Mouse (Mus musculus): ENCODE results near the gene Mvb12a. TPM values are rescaled to one million over a fixed set of nuclear protein-coding genes. Genes with fewer than 3 reads are reported as not detected.

The Mvb12a gene
- polyA plus RNA-seq, 1 experiment, result 55.1 TPM

GRCm38 (mm10) chr8:71572077-71572476 lies 29.4 kb downstream of the Mvb12a start:
- Histone ChIP-seq H3K27me3 (ENCODE audit: control insufficient read depth, insufficient read depth, low read length) (no peaks in the 10 kb centered on the region), H3K27ac (ENCODE audit: control insufficient read depth, insufficient read depth, low read depth, low read length) (no peak overlapping the region), H3K4me1 (ENCODE audit: control insufficient read depth, insufficient read depth, low read length) (peaks cover 27% of the 10 kb centered on the region), H3K36me3 (ENCODE audit: control insufficient read depth, insufficient read depth, low read length) (no peaks in the 10 kb centered on the region), H3K4me3 (ENCODE audit: control insufficient read depth, low read depth, low read length) (peak overlapping the region; percentile 21; the same call in 1 of the 2 replicates)
- TF ChIP-seq POLR2A (IDR thresholded peaks at IDR 0.05; ENCODE audit: control insufficient read depth, low read depth, low read length) (no peak), CTCF (IDR thresholded peaks at IDR 0.05; ENCODE audit: control insufficient read depth, insufficient read depth, insufficient replicate concordance, low read depth, low read length) (no peak)

GRCm38 (mm10) chr8:71572847-71573633 lies 30.3 kb downstream of the Mvb12a start:
- H3K4me3 ChIP-seq (ENCODE audit: control insufficient read depth, low read depth, low read length), result no peak overlapping the region
- peaks cover 27% of the 10 kb centered on the region for H3K4me1 ChIP-seq (ENCODE audit: control insufficient read depth, insufficient read depth, low read length)
- no peaks in the 10 kb centered on the region for H3K27me3 ChIP-seq (ENCODE audit: control insufficient read depth, insufficient read depth, low read length)
- no peaks in the 10 kb centered on the region for H3K36me3 ChIP-seq (ENCODE audit: control insufficient read depth, insufficient read depth, low read length)
- no peak for TF ChIP-seq POLR2A (IDR thresholded peaks at IDR 0.05; ENCODE audit: control insufficient read depth, low read depth, low read length)
- no peak for TF ChIP-seq CTCF (IDR thresholded peaks at IDR 0.05; ENCODE audit: control insufficient read depth, insufficient read depth, insufficient replicate concordance, low read depth, low read length)
- H3K27ac ChIP-seq (ENCODE audit: control insufficient read depth, insufficient read depth, low read depth, low read length), result no peak overlapping the region

- peaks cover 16% of the 10 kb centered on the region for H3K4me1 ChIP-seq (ENCODE audit: control insufficient read depth, insufficient read depth, low read length)
- H3K27me3 ChIP-seq (ENCODE audit: control insufficient read depth, insufficient read depth, low read length), result no peaks in the 10 kb centered on the region
- H3K36me3 ChIP-seq (ENCODE audit: control insufficient read depth, insufficient read depth, low read length), result no peaks in the 10 kb centered on the region
- TF ChIP-seq POLR2A (IDR thresholded peaks at IDR 0.05; ENCODE audit: control insufficient read depth, low read depth, low read length) (no peak), CTCF (IDR thresholded peaks at IDR 0.05; ENCODE audit: control insufficient read depth, insufficient read depth, insufficient replicate concordance, low read depth, low read length) (no peak)
- no peak overlapping the region for H3K27ac ChIP-seq (ENCODE audit: control insufficient read depth, insufficient read depth, low read depth, low read length)
- H3K4me3 ChIP-seq (ENCODE audit: control insufficient read depth, low read depth, low read length), result no peak overlapping the region
Observed at GRCm38 (mm10) chr8:71574426-71574825, 31.7 kb downstream of the Mvb12a start.

GRCm38 (mm10) chr8:71575020-71575419 lies 32.3 kb downstream of the Mvb12a start:
- no peaks in the 10 kb centered on the region for H3K36me3 ChIP-seq (ENCODE audit: control insufficient read depth, insufficient read depth, low read length)
- no peak overlapping the region for H3K4me3 ChIP-seq (ENCODE audit: control insufficient read depth, low read depth, low read length)
- no peak overlapping the region for H3K27ac ChIP-seq (ENCODE audit: control insufficient read depth, insufficient read depth, low read depth, low read length)
- peaks cover 17% of the 10 kb centered on the region for H3K4me1 ChIP-seq (ENCODE audit: control insufficient read depth, insufficient read depth, low read length)
- H3K27me3 ChIP-seq (ENCODE audit: control insufficient read depth, insufficient read depth, low read length), result no peaks in the 10 kb centered on the region
- TF ChIP-seq POLR2A (IDR thresholded peaks at IDR 0.05; ENCODE audit: control insufficient read depth, low read depth, low read length), result no peak
- TF ChIP-seq CTCF (IDR thresholded peaks at IDR 0.05; ENCODE audit: control insufficient read depth, insufficient read depth, insufficient replicate concordance, low read depth, low read length), result no peak

GRCm38 (mm10) chr8:71577856-71578387 lies 35.2 kb downstream of the Mvb12a start:
- Histone ChIP-seq H3K27ac (ENCODE audit: control insufficient read depth, insufficient read depth, low read depth, low read length) (no peak overlapping the region), H3K4me1 (ENCODE audit: control insufficient read depth, insufficient read depth, low read length) (peaks cover 4% of the 10 kb centered on the region), H3K36me3 (ENCODE audit: control insufficient read depth, insufficient read depth, low read length) (no peaks in the 10 kb centered on the region; the same call in 1 of the 2 replicates), H3K4me3 (ENCODE audit: control insufficient read depth, low read depth, low read length) (no peak overlapping the region), H3K27me3 (ENCODE audit: control insufficient read depth, insufficient read depth, low read length) (no peaks in the 10 kb centered on the region)
- TF ChIP-seq POLR2A (IDR thresholded peaks at IDR 0.05; ENCODE audit: control insufficient read depth, low read depth, low read length), result no peak

GRCm38 (mm10) chr8:71579009-71579408 lies 36.3 kb downstream of the Mvb12a start:
- H3K4me1 ChIP-seq (ENCODE audit: control insufficient read depth, insufficient read depth, low read length), result peaks cover 4% of the 10 kb centered on the region
- H3K4me3 ChIP-seq (ENCODE audit: control insufficient read depth, low read depth, low read length), result no peak overlapping the region
- TF ChIP-seq CTCF (IDR thresholded peaks at IDR 0.05; ENCODE audit: control insufficient read depth, insufficient read depth, insufficient replicate concordance, low read depth, low read length), result no peak
- TF ChIP-seq POLR2A (IDR thresholded peaks at IDR 0.05; ENCODE audit: control insufficient read depth, low read depth, low read length), result no peak

GRCm38 (mm10) chr8:71579476-71579875 lies 36.8 kb downstream of the Mvb12a start:
- no peak overlapping the region for H3K4me3 ChIP-seq (ENCODE audit: control insufficient read depth, low read depth, low read length)
- H3K27ac ChIP-seq (ENCODE audit: control insufficient read depth, insufficient read depth, low read depth, low read length), result no peak overlapping the region
- H3K36me3 ChIP-seq (ENCODE audit: control insufficient read depth, insufficient read depth, low read length), result no peaks in the 10 kb centered on the region; the same call in 1 of the 2 replicates
- peaks cover 4% of the 10 kb centered on the region for H3K4me1 ChIP-seq (ENCODE audit: control insufficient read depth, insufficient read depth, low read length)
- TF ChIP-seq CTCF (IDR thresholded peaks at IDR 0.05; ENCODE audit: control insufficient read depth, insufficient read depth, insufficient replicate concordance, low read depth, low read length) (no peak), POLR2A (IDR thresholded peaks at IDR 0.05; ENCODE audit: control insufficient read depth, low read depth, low read length) (no peak)
- H3K27me3 ChIP-seq (ENCODE audit: control insufficient read depth, insufficient read depth, low read length), result no peaks in the 10 kb centered on the region

More at GRCm38 (mm10) chr8:71579009-71579408, 36.3 kb downstream of the Mvb12a start:
- H3K27me3 ChIP-seq (ENCODE audit: control insufficient read depth, insufficient read depth, low read length), result no peaks in the 10 kb centered on the region
- H3K36me3 ChIP-seq (ENCODE audit: control insufficient read depth, insufficient read depth, low read length), result no peaks in the 10 kb centered on the region; the same call in 1 of the 2 replicates
- H3K27ac ChIP-seq (ENCODE audit: control insufficient read depth, insufficient read depth, low read depth, low read length), result no peak overlapping the region
